Mouse (Mus musculus) spleen, adult 2 months (tissue): ENCODE results near the gene Pced1b.

Experiments
- CTCF ChIP-seq: fragments of 200-500 bp; IDR thresholded peaks from 2 replicates; pipeline ENCODE4 v1.5.1; 2011; ENCODE audit warnings: mild to moderate bottlenecking, inconsistent platforms; ENCODE audit not compliant: insufficient read depth, insufficient read length, insufficient replicate concordance; ENCODE audit errors: extremely low read depth
- POLR2A ChIP-seq: fragments of 200-500 bp; IDR thresholded peaks from 2 replicates; pipeline ENCODE4 v1.6.1; 2011; ENCODE audit warnings: low read depth, low read length, inconsistent platforms

DNA sequence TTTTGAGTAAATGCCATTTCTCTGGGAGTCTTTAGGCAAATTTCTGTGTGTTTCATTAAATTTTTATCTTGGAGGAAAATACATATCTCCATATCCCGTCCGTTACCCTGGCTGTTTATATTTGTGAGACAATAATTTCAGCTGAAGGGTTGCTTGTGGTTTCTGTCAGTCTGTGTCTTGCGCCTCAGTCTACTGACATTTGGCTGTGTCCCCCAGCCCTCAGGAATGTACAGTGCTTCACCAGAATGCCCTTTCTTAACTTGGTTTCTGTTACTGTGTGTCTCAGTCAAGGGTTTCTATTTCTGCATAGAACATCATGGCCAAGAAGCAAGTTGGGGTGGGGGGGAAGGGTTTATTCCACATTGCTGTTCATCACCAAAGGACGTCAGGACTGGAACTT, 42.3 kb downstream of the Pced1b start:
- TF ChIP-seq CTCF (no peak), POLR2A (no peak)
